In the genomic region with DNA sequence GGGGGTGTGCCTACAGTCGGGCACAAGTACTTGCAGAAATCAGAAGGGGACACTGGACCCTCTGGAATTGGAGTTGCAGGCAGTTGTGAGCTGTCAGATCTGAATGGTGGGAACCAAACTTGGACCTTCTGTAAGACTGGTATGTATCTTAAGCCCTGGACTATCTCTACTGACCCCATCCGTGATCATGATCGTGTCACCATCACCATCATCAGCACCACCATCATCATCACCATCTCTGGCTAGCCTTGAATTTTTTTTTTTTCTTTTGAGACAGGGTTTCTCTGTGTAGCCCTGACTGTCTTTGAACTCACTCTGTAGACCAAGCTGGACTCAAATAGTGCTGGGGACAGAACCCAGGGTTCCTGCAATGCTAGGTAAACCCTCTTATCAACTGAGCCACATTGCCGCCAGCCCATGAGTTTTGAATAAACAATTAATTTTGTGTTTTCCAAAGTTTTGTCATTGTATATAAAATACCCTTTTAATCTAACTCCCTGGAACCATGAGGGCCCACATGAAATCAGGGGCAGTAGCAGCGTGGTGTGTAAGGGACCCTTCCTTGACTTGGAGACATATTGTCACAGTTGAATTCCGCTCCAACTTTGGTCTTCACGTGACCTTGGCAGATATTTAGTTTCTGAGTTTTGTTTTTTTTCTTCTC, we compare ENCODE assay signal across 14 mouse cellular contexts. TPM values are rescaled to one million over a fixed set of nuclear protein-coding genes. Genes with fewer than 3 reads are reported as not detected.
A peak's percentile ranks its signal among the peaks of the same experiment; 100 is the strongest.
DNase-seq lines count a peak whose midpoint lies in the region; ATAC-seq and TF ChIP-seq lines count a peak whose summit lies in the region.
"Had no signal": no experiment of that assay in that cellular context is flagged by ENCODE, and none has a peak within 500 bp of the region (broad histone marks: within the 10 kb centered on the region; RNA-seq: fewer than 3 reads in every experiment).

No protein-coding gene starts in this region.

- DNase-seq in MEL (ENCODE audit: low read depth, low spot score): peak; percentile 75
- no peak for DNase-seq in frontal cortex, adult 2 months (ENCODE audit: extremely low spot score in 1 of 2, low spot score in 1 of 2)
- no peak for DNase-seq in gastrocnemius, postnatal 25 days
- DNase-seq: cerebellum, adult 9-10 months; gastrocnemius, postnatal 14 days; thymus, adult 2 months had no signal

- H3K79me3 ChIP-seq in C2C12 (ENCODE audit: low read depth): no peaks in the 10 kb centered on the region

- TF ChIP-seq RAD21 in MEL (IDR thresholded peaks at IDR 0.05; ENCODE audit: low read depth, low read length): no peak

- WGBS in intestine, embryonic 15.5 days: 76% methylated on average over 7 of the region's 7 CpGs
- WGBS in intestine, embryonic 16.5 days: 76% methylated on average over 7 of the region's 7 CpGs
- 40% methylated on average over 7 of the region's 7 CpGs for WGBS in liver, embryonic 12.5 days (ENCODE audit: insufficient replicate concordance)

- TF ChIP-seq POLR2A in MEL (IDR thresholded peaks at IDR 0.05; ENCODE audit: control insufficient read depth in 1 of 2, insufficient read depth in 1 of 2, low read depth in 1 of 2, low read length in 2 of 2, poor library complexity in 1 of 2): 0 out of 4 replicates have a peak, but pooled peaks of 1 of the 2 experiments have one; percentile 5

- TF ChIP-seq EP300 in MEL (IDR thresholded peaks at IDR 0.05; ENCODE audit: low read depth in 1 of 2, low read length in 2 of 2): peak in 1 of 2 experiments; percentile 51; a peak in 1 of 4 replicates

- no peaks in the 10 kb centered on the region for H3K36me3 ChIP-seq in intestine, embryonic 15.5 days
- H3K36me3 ChIP-seq in intestine, embryonic 16.5 days (ENCODE audit: control insufficient read depth, insufficient read depth, low read length): no peaks in the 10 kb centered on the region
- H3K36me3 ChIP-seq in C2C12 (ENCODE audit: control insufficient read depth, insufficient read depth) (no peaks in the 10 kb centered on the region), MEL (ENCODE audit: control insufficient read depth in 1 of 2, insufficient read depth in 2 of 2, low read length in 2 of 2) (peaks cover 0 to 39% of the 10 kb centered on the region in 2 experiments; a peak in 2 of 4 replicates)
- H3K36me3 ChIP-seq in liver, embryonic 12.5 days: no peaks in the 10 kb centered on the region

- H3K27ac ChIP-seq in intestine, embryonic 15.5 days: no peak overlapping the region
- H3K27ac ChIP-seq in intestine, embryonic 16.5 days (ENCODE audit: low read length): no peak overlapping the region
- peak overlapping the region; percentile 100 for H3K27ac ChIP-seq in MEL (ENCODE audit: control insufficient read depth, low read depth, low read length)
- peak overlapping the region; percentile 100 for H3K27ac ChIP-seq in liver, embryonic 12.5 days
- H3K27ac ChIP-seq: forebrain, embryonic 13.5 days; macrophage had no signal

- no peak overlapping the region for H3K4me3 ChIP-seq in intestine, embryonic 15.5 days (replicated peaks)
- H3K4me3 ChIP-seq in intestine, embryonic 16.5 days (ENCODE audit: low read length): no peak overlapping the region
- H3K4me3 ChIP-seq in C2C12 (ENCODE audit: insufficient read depth, poor library complexity, severe bottlenecking): no peak overlapping the region
- peak overlapping the region; percentile 53 to 56 for H3K4me3 ChIP-seq in MEL (ENCODE audit: control insufficient read depth in 1 of 2, insufficient read depth in 1 of 2, low read depth in 2 of 2, low read length in 2 of 2)
- no peak overlapping the region for H3K4me3 ChIP-seq in liver, embryonic 12.5 days
- H3K4me3 ChIP-seq: forebrain, embryonic 13.5 days had no signal

- no peak for TF ChIP-seq CTCF in C2C12 (IDR thresholded peaks at IDR 0.05; ENCODE audit: control insufficient read depth, insufficient read depth, insufficient read length)
- no peak for TF ChIP-seq CTCF in MEL (IDR thresholded peaks at IDR 0.05 in 2 of 3, conservative IDR thresholded peaks at IDR 0.05 in 1 of 3; ENCODE audit: control insufficient read depth in 1 of 3, insufficient read depth in 1 of 3, low read depth in 2 of 3, low read length in 3 of 3, poor library complexity in 1 of 3, severe bottlenecking in 1 of 3)

- ATAC-seq in intestine, embryonic 15.5 days: no peak
- no peak for ATAC-seq in intestine, embryonic 16.5 days
- ATAC-seq in liver, embryonic 12.5 days: no peak; the same call in 1 of the 2 replicates
- ATAC-seq: forebrain, embryonic 13.5 days had no signal

- no peaks in the 10 kb centered on the region for H3K27me3 ChIP-seq in intestine, embryonic 15.5 days (replicated peaks)
- H3K27me3 ChIP-seq in intestine, embryonic 16.5 days (replicated peaks; ENCODE audit: control insufficient read depth, insufficient read depth, low read length): no peaks in the 10 kb centered on the region
- H3K27me3 ChIP-seq in C2C12 (ENCODE audit: control insufficient read depth, insufficient read depth, insufficient read length): no peaks in the 10 kb centered on the region
- no peaks in the 10 kb centered on the region for H3K27me3 ChIP-seq in MEL (ENCODE audit: control insufficient read depth in 1 of 2, insufficient read depth in 2 of 2, low read length in 2 of 2)
- H3K27me3 ChIP-seq in liver, embryonic 12.5 days (replicated peaks): no peaks in the 10 kb centered on the region

- no peaks in the 10 kb centered on the region; the same call in 1 of the 2 replicates for H3K4me1 ChIP-seq in intestine, embryonic 15.5 days (replicated peaks)
- H3K4me1 ChIP-seq in intestine, embryonic 16.5 days (ENCODE audit: control insufficient read depth, insufficient read depth, low read length): peaks cover 8% of the 10 kb centered on the region
- H3K4me1 ChIP-seq in MEL (ENCODE audit: control insufficient read depth in 1 of 2, insufficient read depth in 2 of 2, low read length in 2 of 2): peaks cover 4 to 44% of the 10 kb centered on the region in 2 experiments; a peak in 3 of 4 replicates
- H3K4me1 ChIP-seq in liver, embryonic 12.5 days: peaks cover 82% of the 10 kb centered on the region

- H3K9me3 ChIP-seq in intestine, embryonic 15.5 days: no peaks in the 10 kb centered on the region
- no peaks in the 10 kb centered on the region for H3K9me3 ChIP-seq in intestine, embryonic 16.5 days (ENCODE audit: control insufficient read depth, low read length)
- no peaks in the 10 kb centered on the region for H3K9me3 ChIP-seq in MEL (replicated peaks; ENCODE audit: insufficient read depth, low read length)
- no peaks in the 10 kb centered on the region for H3K9me3 ChIP-seq in liver, embryonic 12.5 days (replicated peaks)
- H3K9me3 ChIP-seq: forebrain, embryonic 13.5 days had no signal

- H3K4me2 ChIP-seq in intestine, embryonic 15.5 days (replicated peaks): peak overlapping the region; percentile 34; the same call in 1 of the 2 replicates
- H3K4me2 ChIP-seq in intestine, embryonic 16.5 days (ENCODE audit: low read depth, low read length): no peak overlapping the region; the same call in 1 of the 2 replicates
- peak overlapping the region; percentile 53 for H3K4me2 ChIP-seq in liver, embryonic 12.5 days

- H3K9ac ChIP-seq in intestine, embryonic 15.5 days: no peak overlapping the region
- no peak overlapping the region for H3K9ac ChIP-seq in intestine, embryonic 16.5 days (ENCODE audit: low read depth, low read length)
- peak overlapping the region; percentile 90 for H3K9ac ChIP-seq in MEL (ENCODE audit: control insufficient read depth, low read depth, low read length, poor library complexity, severe bottlenecking)
- H3K9ac ChIP-seq in liver, embryonic 12.5 days: peak overlapping the region; percentile 84
- H3K9ac ChIP-seq: forebrain, embryonic 13.5 days had no signal

- no peak overlapping the region for H3ac ChIP-seq in C2C12 (ENCODE audit: control insufficient read depth, insufficient read length, low read depth)

- no peaks in the 10 kb centered on the region for H3K79me2 ChIP-seq in C2C12 (ENCODE audit: control insufficient read depth, insufficient read depth)
- H3K79me2 ChIP-seq in MEL (ENCODE audit: control insufficient read depth, insufficient read depth, low read length, poor library complexity): no peaks in the 10 kb centered on the region; the same call in 1 of the 2 replicates

RNA-seq across cellular contexts. Expression of a gene that starts 11.6 kb away (rescaled TPM):
- polyA plus RNA-seq in intestine, embryonic 15.5 days (2015; fragmentation: Nextera tagmentation; extraction: Ambion mirVana): 13.4 TPM in 2 replicates
- polyA plus RNA-seq in intestine, embryonic 16.5 days (2015; fragmentation: Nextera tagmentation; extraction: Ambion mirVana): 11.8 and 12.8 TPM in 2 replicates
- 4.8 TPM for polyA plus RNA-seq in C2C12 (2012; fragmentation: generic; extraction: Trizol)
- 27.8 and 30.6 TPM in 2 replicates for total RNA-seq in MEL (2012; rRNA removed)
- polyA plus RNA-seq in MEL (2012; ENCODE audit: insufficient read depth in 1 of 2, insufficient read length in 2 of 2, low read depth in 1 of 2, low replicate concordance in 2 of 2, missing spikeins in 1 of 2): 10 to 100 TPM in 1 of 2 experiments, not detected in 1; 52.1 TPM
- polyA plus RNA-seq in liver, embryonic 12.5 days (2016; fragmentation: Nextera tagmentation; extraction: Ambion mirVana): 112 and 114 TPM in 2 replicates
- polyA plus RNA-seq in frontal cortex, adult 2 months (2012; rRNA removed): 3.2 and 3.7 TPM in 2 replicates
- 10 to 100 TPM; 11.1 to 17.5 TPM for total RNA-seq in gastrocnemius, postnatal 25 days (2021)

RNA-seq across cellular contexts. Expression of a gene that starts 47.3 kb away (rescaled TPM):
- polyA plus RNA-seq in intestine, embryonic 15.5 days (2015; fragmentation: Nextera tagmentation; extraction: Ambion mirVana): not detected in 2 replicates
- not detected in 2 replicates for polyA plus RNA-seq in intestine, embryonic 16.5 days (2015; fragmentation: Nextera tagmentation; extraction: Ambion mirVana)
- polyA plus RNA-seq in C2C12 (2012; fragmentation: generic; extraction: Trizol) (not detected), MEL (2012; ENCODE audit: insufficient read depth in 1 of 2, insufficient read length in 2 of 2, low read depth in 1 of 2, low replicate concordance in 2 of 2, missing spikeins in 1 of 2) (1 to 10 TPM in 1 of 2 experiments, not detected in 1; 2.7 TPM)
- 0.31 and 0.88 TPM in 2 replicates for total RNA-seq in MEL (2012; rRNA removed)
- polyA plus RNA-seq in liver, embryonic 12.5 days (2016; fragmentation: Nextera tagmentation; extraction: Ambion mirVana): not detected in 2 replicates
- polyA plus RNA-seq in frontal cortex, adult 2 months (2012; rRNA removed): not detected in 2 replicates
- not detected for total RNA-seq in gastrocnemius, postnatal 25 days (2021)
- total RNA-seq: gastrocnemius, postnatal 14 days; layer of hippocampus, adult 18-20 months; left cerebral cortex, postnatal 10 days had no signal
- polyA plus RNA-seq: forebrain, embryonic 13.5 days; macrophage; thymus, adult 2 months had no signal

RNA-seq across cellular contexts. Expression of a gene that starts 47.4 kb away (rescaled TPM):
- polyA plus RNA-seq in intestine, embryonic 15.5 days (2015; fragmentation: Nextera tagmentation; extraction: Ambion mirVana): 13.1 and 13.8 TPM in 2 replicates
- 12.4 and 12.6 TPM in 2 replicates for polyA plus RNA-seq in intestine, embryonic 16.5 days (2015; fragmentation: Nextera tagmentation; extraction: Ambion mirVana)
- polyA plus RNA-seq in C2C12 (2012; fragmentation: generic; extraction: Trizol) (7.9 TPM), MEL (2012; ENCODE audit: insufficient read depth in 1 of 2, insufficient read length in 2 of 2, low read depth in 1 of 2, low replicate concordance in 2 of 2, missing spikeins in 1 of 2) (10 to 100 TPM; 30.7 to 53.8 TPM)
- 8.0 and 9.4 TPM in 2 replicates for total RNA-seq in MEL (2012; rRNA removed)
- polyA plus RNA-seq in liver, embryonic 12.5 days (2016; fragmentation: Nextera tagmentation; extraction: Ambion mirVana): 7.4 and 7.9 TPM in 2 replicates
- polyA plus RNA-seq in frontal cortex, adult 2 months (2012; rRNA removed): 35.5 and 35.8 TPM in 2 replicates
- total RNA-seq in gastrocnemius, postnatal 25 days (2021): 1 to 10 TPM; 8.1 to 8.5 TPM

RNA-seq across cellular contexts. Expression of a gene that starts 50.0 kb away (rescaled TPM):
- polyA plus RNA-seq in intestine, embryonic 15.5 days (2015; fragmentation: Nextera tagmentation; extraction: Ambion mirVana): 0.49 and 0.80 TPM in 2 replicates
- 0.33 and 0.87 TPM in 2 replicates for polyA plus RNA-seq in intestine, embryonic 16.5 days (2015; fragmentation: Nextera tagmentation; extraction: Ambion mirVana)
- not detected for polyA plus RNA-seq in C2C12 (2012; fragmentation: generic; extraction: Trizol)
- 2.3 and 2.5 TPM in 2 replicates for total RNA-seq in MEL (2012; rRNA removed)
- 1 to 10 TPM in 1 of 2 experiments, not detected in 1; 4.5 TPM for polyA plus RNA-seq in MEL (2012; ENCODE audit: insufficient read depth in 1 of 2, insufficient read length in 2 of 2, low read depth in 1 of 2, low replicate concordance in 2 of 2, missing spikeins in 1 of 2)
- polyA plus RNA-seq in liver, embryonic 12.5 days (2016; fragmentation: Nextera tagmentation; extraction: Ambion mirVana): 0.67 and 0.68 TPM in 2 replicates
- polyA plus RNA-seq in frontal cortex, adult 2 months (2012; rRNA removed): 0.16 and 0.88 TPM in 2 replicates
- total RNA-seq in gastrocnemius, postnatal 25 days (2021): not detected
- total RNA-seq: gastrocnemius, postnatal 14 days; layer of hippocampus, adult 18-20 months; left cerebral cortex, postnatal 10 days had no signal

Comparison
In these comparisons a context has a peak if more than half of its experiments do, and no peak if none do; other contexts are left out.
1. H3K27ac ChIP-seq: peak in MEL (single experiment) and liver, embryonic 12.5 days (single experiment); none in intestine, embryonic 15.5 days (single experiment) and intestine, embryonic 16.5 days (single experiment).
2. H3K4me3 ChIP-seq: peak in MEL (2 of 2); none in intestine, embryonic 15.5 days (single experiment), intestine, embryonic 16.5 days (single experiment), C2C12 (single experiment) and liver, embryonic 12.5 days (single experiment).
3. H3K9ac ChIP-seq: peak in MEL (single experiment) and liver, embryonic 12.5 days (single experiment); none in intestine, embryonic 15.5 days (single experiment) and intestine, embryonic 16.5 days (single experiment).